11 mouse cellular contexts compared by ENCODE assay signal in genomic region chr5:63755092-63755761, GRCm38 (mm10). TPM values are rescaled to one million over a fixed set of nuclear protein-coding genes. Genes with fewer than 3 reads are reported as not detected.
DNase-seq lines count a peak whose midpoint lies in the region; ATAC-seq and TF ChIP-seq lines count a peak whose summit lies in the region.
"Had no signal": no experiment of that assay in that cellular context is flagged by ENCODE, and none has a peak within 500 bp of the region (broad histone marks: within the 10 kb centered on the region; RNA-seq: fewer than 3 reads in every experiment).

No protein-coding gene starts in this region.

- no peak overlapping the region for H3K4me2 ChIP-seq in hindbrain, embryonic 11.5 days (replicated peaks; ENCODE audit: low read depth, low read length)
- H3K4me2 ChIP-seq in hindbrain, embryonic 13.5 days = no peak overlapping the region
- H3K4me2 ChIP-seq: heart, embryonic 15.5 days had no signal

- peak; percentile 14 for DNase-seq in hindbrain, embryonic 11.5 days (ENCODE audit: low spot score)
- peak; percentile 5 for DNase-seq in CD4-positive helper T cell, adult 2 months (ENCODE audit: low read depth, low spot score)
- DNase-seq in kidney, postnatal 14 days = peak; percentile 3
- no peak for DNase-seq in right cerebral cortex, postnatal 36 days (ENCODE audit: low spot score in 2 of 2)
- no peak for DNase-seq in heart, adult 2 months
- no peak for DNase-seq in left cerebral cortex, adult 18-20 months (ENCODE audit: low spot score in 2 of 2)
- DNase-seq: cerebellum, adult 8-10 months had no signal

- intact Hi-C loops in heart, adult 2 months (cut with DNase I) = no loop called here

- H3K9ac ChIP-seq in hindbrain, embryonic 11.5 days (ENCODE audit: low read depth, low read length) = no peak overlapping the region
- no peak overlapping the region for H3K9ac ChIP-seq in hindbrain, embryonic 13.5 days
- no peak overlapping the region for H3K9ac ChIP-seq in heart, adult 2 months (ENCODE audit: low read depth, low read length)
- H3K9ac ChIP-seq: heart, embryonic 15.5 days had no signal

- ATAC-seq in hindbrain, embryonic 11.5 days (ENCODE audit: low FRiP score) = peak; percentile 49; the same call in 1 of the 2 replicates
- no peak for ATAC-seq in hindbrain, embryonic 13.5 days (ENCODE audit: low FRiP score)
- peak; percentile 23 for ATAC-seq in activated CD4-positive, CD25-positive, alpha-beta regulatory T cell, adult 4 months
- ATAC-seq: forebrain, embryonic 16.5 days had no signal

- H3K4me3 ChIP-seq in hindbrain, embryonic 11.5 days (ENCODE audit: low read depth, low read length) = no peak overlapping the region
- no peak overlapping the region for H3K4me3 ChIP-seq in hindbrain, embryonic 13.5 days
- H3K4me3 ChIP-seq in heart, adult 2 months = no peak overlapping the region
- H3K4me3 ChIP-seq: heart, embryonic 15.5 days had no signal

- no peaks in the 10 kb centered on the region for H3K9me3 ChIP-seq in hindbrain, embryonic 11.5 days (ENCODE audit: control insufficient read depth, low read length)
- 0 out of 2 replicates have a peak, but pooled peaks cover 4% of the 10 kb centered on the region for H3K9me3 ChIP-seq in hindbrain, embryonic 13.5 days
- H3K9me3 ChIP-seq: heart, embryonic 15.5 days had no signal

- no peak overlapping the region for H3K27ac ChIP-seq in hindbrain, embryonic 11.5 days (ENCODE audit: low read depth, low read length)
- H3K27ac ChIP-seq in hindbrain, embryonic 13.5 days = no peak overlapping the region
- H3K27ac ChIP-seq in heart, adult 2 months = no peak overlapping the region
- H3K27ac ChIP-seq: heart, embryonic 15.5 days had no signal

- H3K36me3 ChIP-seq in hindbrain, embryonic 11.5 days (ENCODE audit: control insufficient read depth, insufficient read depth, low read length) = no peaks in the 10 kb centered on the region
- no peaks in the 10 kb centered on the region for H3K36me3 ChIP-seq in hindbrain, embryonic 13.5 days
- H3K36me3 ChIP-seq in heart, adult 2 months (ENCODE audit: control insufficient read depth, insufficient read depth, low read length) = no peaks in the 10 kb centered on the region
- H3K36me3 ChIP-seq: heart, embryonic 15.5 days had no signal

- H3K4me1 ChIP-seq in hindbrain, embryonic 11.5 days (replicated peaks; ENCODE audit: control insufficient read depth, insufficient read depth, low read length) = no peaks in the 10 kb centered on the region
- H3K4me1 ChIP-seq in hindbrain, embryonic 13.5 days (replicated peaks) = no peaks in the 10 kb centered on the region
- H3K4me1 ChIP-seq in heart, adult 2 months (ENCODE audit: control insufficient read depth, insufficient read depth, low read length) = no peaks in the 10 kb centered on the region
- H3K4me1 ChIP-seq: heart, embryonic 15.5 days had no signal

- no peak for TF ChIP-seq POLR2A in heart, adult 2 months (IDR thresholded peaks at IDR 0.05; ENCODE audit: insufficient read depth, low read depth, low read length)

- TF ChIP-seq CTCF in heart, adult 2 months (IDR thresholded peaks at IDR 0.05) = no peak

- 75% methylated on average over 5 of the region's 5 CpGs for WGBS in hindbrain, embryonic 11.5 days
- 79% methylated on average over 5 of the region's 5 CpGs for WGBS in hindbrain, embryonic 13.5 days
- 65% methylated on average over 5 of the region's 5 CpGs for WGBS in heart, adult 2 months

- no peaks in the 10 kb centered on the region for H3K79me2 ChIP-seq in heart, adult 2 months (replicated peaks; ENCODE audit: control insufficient read depth, insufficient read depth, low read length)

- H3K27me3 ChIP-seq in hindbrain, embryonic 11.5 days (ENCODE audit: control insufficient read depth, insufficient read depth, low read length) = no peaks in the 10 kb centered on the region
- H3K27me3 ChIP-seq in hindbrain, embryonic 13.5 days = no peaks in the 10 kb centered on the region
- H3K27me3 ChIP-seq in heart, adult 2 months (ENCODE audit: control insufficient read depth, insufficient read depth, low read length) = no peaks in the 10 kb centered on the region
- H3K27me3 ChIP-seq: heart, embryonic 15.5 days had no signal

- TF ChIP-seq EP300 in heart, adult 2 months (IDR thresholded peaks at IDR 0.05; ENCODE audit: insufficient read depth, low read depth, low read length) = no peak

RNA-seq across cellular contexts. Expression of gene 0610040J01Rik, which starts 56.9 kb away (rescaled TPM):
- polyA plus RNA-seq in hindbrain, embryonic 11.5 days (2014; fragmentation: Nextera tagmentation; extraction: Ambion mirVana) = 2.6 and 2.7 TPM in 2 replicates
- polyA plus RNA-seq in hindbrain, embryonic 13.5 days (2015; fragmentation: Nextera tagmentation; extraction: Ambion mirVana) = 3.8 and 3.9 TPM in 2 replicates
- not detected for polyA plus RNA-seq in activated CD4-positive, CD25-positive, alpha-beta regulatory T cell, adult 4 months (2017; shearing (Covaris generic))
- total RNA-seq in heart, adult 2 months (2021) = 1 to 10 TPM; 3.1 to 3.2 TPM
- polyA plus RNA-seq in heart, adult 2 months (2012; rRNA removed) = 3.1 and 3.4 TPM in 2 replicates
- total RNA-seq in left cerebral cortex, adult 18-20 months (2021) = 1 to 10 TPM; 3.0 to 3.5 TPM

Comparison
In these comparisons a context has a peak if more than half of its experiments do, and no peak if none do; other contexts are left out.
1. DNase-seq: peak in hindbrain, embryonic 11.5 days (single experiment), CD4-positive helper T cell, adult 2 months (single experiment) and kidney, postnatal 14 days (single experiment); none in right cerebral cortex, postnatal 36 days (0 of 2), heart, adult 2 months (0 of 2) and left cerebral cortex, adult 18-20 months (0 of 2).